Mouse (Mus musculus) small intestine, adult 10 weeks (tissue): ENCODE results near the gene Tspan6. TPM values are rescaled to one million over a fixed set of nuclear protein-coding genes. Genes with fewer than 3 reads are reported as not detected.

ENCODE experiments used
- polyA plus RNA-seq: library from polyadenylated mRNA; stranded (reverse); fragments of 350-450 nt; fragmentation: Illumina TruSeq; extraction: RNeasy Lipid Tissue Mini Kit (QIAGEN cat#74804); gene quantifications from one replicate; pipeline ENCODE4 v1.2.3, GENCODE M21; 2014; ENCODE audit warnings: low replicate concordance

Tspan6 gene
- 17.9 TPM for polyA plus RNA-seq

GRCm38 (mm10) chrX:133898014-133898542 lies at the start of gene Tspan6:
Gene Tspan6, minus strand, starts transcription at chrX:133898429.

GRCm38 (mm10) chrX:133908261-133908660 lies 10.0 kb upstream of the Tspan6 start, which contains the start of gene Srpx2:
Gene Srpx2, plus strand, starts transcription at chrX:133908426.

GRCm38 (mm10) chrX:133850680-133851079 lies 47.5 kb downstream of the Tspan6 start, which contains the start of gene Tnmd:
Gene Tnmd, plus strand, starts transcription at chrX:133850980.

Other genes with a start within 250 kb of the Tspan6 start
- 9.9 TPM for gene Pcdh19, start 209.4 kb downstream of the Tspan6 start, polyA plus RNA-seq
- 0.33 TPM for gene Tnmd, start 47.4 kb downstream of the Tspan6 start, polyA plus RNA-seq
- gene Srpx2, start 10.0 kb upstream of the Tspan6 start, polyA plus RNA-seq, result 2.8 TPM
- gene Sytl4, start 83.4 kb upstream of the Tspan6 start, polyA plus RNA-seq, result 3.5 TPM
- gene Cstf2, start 160.8 kb upstream of the Tspan6 start, polyA plus RNA-seq, result 47.0 TPM